Mouse (Mus musculus) gastrocnemius, postnatal 25 days (tissue): ENCODE measurements around the gene Pigw. TPM values are rescaled to one million over a fixed set of nuclear protein-coding genes. Genes with fewer than 3 reads are reported as not detected.

ENCODE experiments used
- DNase-seq: peaks from one replicate; pipeline ENCODE4 v3.0.0; 2022
- long read RNA-seq, 2 experiments: library from polyadenylated mRNA; stranded (forward); transcript quantifications; one replicate each; pipeline ENCODE4 v2.0.0; 2021
- total RNA-seq, 2 experiments: library from RNA; stranded (reverse); gene quantifications; 1 replicate in 1 of 2; 2 replicates in 1 of 2; pipeline ENCODE4 v1.2.3; 2021

Pigw gene
- total RNA-seq: 1 to 10 TPM; 4.6 to 5.1 TPM
- long read RNA-seq, experiment 1, partial matches to known transcripts: 0 of 4 reads
- long read RNA-seq, experiment 1, other reads (novel, unspliced or antisense): 3 of 4 reads
- long read RNA-seq, experiment 2, partial matches to known transcripts: 0 of 1 reads
- long read RNA-seq, experiment 2, other reads (novel, unspliced or antisense): 0 of 1 reads

DNA sequence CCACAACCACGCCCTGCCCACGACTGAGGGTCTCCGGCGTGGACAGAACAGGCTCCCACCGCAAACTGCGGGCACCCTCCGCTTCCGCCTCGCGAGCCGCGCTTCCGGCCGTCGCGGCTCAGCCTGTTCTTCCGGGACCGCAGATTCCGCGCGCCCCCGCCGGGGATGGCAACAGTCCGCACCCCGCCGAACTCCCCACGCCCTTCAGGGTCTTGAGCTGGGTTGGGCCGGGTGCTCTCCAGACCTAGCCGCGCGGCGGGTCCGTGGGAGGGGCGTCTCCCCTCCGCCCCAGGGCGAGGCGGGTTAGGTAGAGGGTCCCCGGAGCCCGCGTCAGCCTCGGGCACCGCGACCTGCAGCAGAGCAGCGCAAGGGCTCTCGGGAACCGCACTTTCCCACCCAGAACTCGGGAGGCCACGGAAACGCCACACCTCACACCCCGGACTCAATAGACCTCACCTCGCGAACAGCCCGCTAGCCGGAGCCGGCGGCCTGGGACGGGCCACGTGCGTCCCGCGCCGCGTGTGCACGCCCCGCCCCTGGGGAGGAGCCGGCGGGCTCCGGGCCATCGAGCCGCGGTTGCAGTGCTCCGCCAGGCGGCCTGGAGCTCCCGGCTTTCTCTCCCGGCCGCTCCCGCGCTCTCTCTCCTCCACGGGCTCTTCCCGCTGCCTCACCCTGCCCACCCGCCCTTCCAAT lies at the start of gene Pigw, which contains the start of gene Myo19:
TSS of gene Pigw (minus strand) at position 514 of the 693 bp plus-strand sequence.
TSS of gene Myo19 (plus strand) at position 377 of the 693 bp plus-strand sequence.
- DNase-seq: peak; percentile 85

- no peak for DNase-seq
These were observed 40.9 kb upstream of the Pigw start for GRCm38 (mm10) chr11:84920981-84921380.

DNA sequence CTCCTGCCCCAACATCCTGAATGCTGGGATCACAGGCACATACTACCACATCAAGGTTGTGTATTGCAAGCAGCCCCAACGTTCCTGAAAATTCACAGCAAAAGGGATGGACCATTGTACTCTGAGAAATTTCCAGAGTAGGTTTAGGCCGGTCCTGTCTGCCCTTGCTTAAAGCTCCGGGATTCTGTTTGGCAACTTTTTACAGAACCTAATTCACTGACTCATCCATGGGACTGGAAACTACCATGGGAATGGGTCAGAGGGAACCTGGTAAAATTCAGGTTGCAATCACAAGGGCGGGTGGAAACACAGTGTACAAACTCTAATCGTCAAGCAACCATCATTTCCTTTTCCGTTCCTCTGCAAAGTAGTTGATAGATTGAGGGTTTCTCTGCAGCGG lies 39.9 kb upstream of the Pigw start:
- DNase-seq: no peak

DNA sequence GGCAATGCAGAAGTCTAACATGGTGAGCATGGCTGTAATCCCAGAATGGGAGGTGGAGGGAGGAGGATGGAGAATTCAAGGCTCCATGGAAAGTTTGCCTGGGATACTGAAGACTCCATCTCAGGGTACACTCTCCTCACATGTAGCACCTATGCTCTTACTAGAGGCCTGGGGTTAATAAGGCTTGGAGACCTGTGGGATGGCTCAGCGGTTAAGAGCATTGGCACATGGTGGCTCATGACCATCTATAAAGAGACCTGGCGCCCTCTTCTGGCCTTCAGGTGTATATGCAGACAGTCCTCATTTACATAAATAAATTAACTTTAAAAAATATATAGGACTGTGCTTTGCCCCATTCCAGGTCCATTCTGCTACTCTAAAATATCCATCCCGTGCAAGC lies 39.2 kb upstream of the Pigw start:
- no peak for DNase-seq

DNA sequence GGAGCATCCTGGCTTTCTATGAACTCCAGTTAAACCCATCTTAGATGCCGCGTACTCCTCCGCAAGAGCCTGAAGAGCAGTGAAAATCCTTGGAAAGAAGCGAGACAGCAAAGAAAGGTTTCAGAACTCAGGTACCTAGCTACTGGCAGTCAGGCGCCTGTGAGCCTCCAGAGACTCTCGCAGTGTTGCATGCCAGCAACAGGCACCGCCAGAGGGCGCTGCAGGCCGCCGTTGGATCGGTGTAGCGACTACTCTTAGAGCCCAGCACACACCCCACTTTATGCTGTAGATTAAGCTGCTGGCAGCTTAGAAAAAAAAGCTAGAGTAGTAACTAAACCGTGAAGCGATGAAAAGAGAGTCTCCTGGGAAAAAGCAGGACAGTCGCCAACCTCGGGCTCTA lies 38.3 kb upstream of the Pigw start:
- peak; percentile 72 for DNase-seq

DNA sequence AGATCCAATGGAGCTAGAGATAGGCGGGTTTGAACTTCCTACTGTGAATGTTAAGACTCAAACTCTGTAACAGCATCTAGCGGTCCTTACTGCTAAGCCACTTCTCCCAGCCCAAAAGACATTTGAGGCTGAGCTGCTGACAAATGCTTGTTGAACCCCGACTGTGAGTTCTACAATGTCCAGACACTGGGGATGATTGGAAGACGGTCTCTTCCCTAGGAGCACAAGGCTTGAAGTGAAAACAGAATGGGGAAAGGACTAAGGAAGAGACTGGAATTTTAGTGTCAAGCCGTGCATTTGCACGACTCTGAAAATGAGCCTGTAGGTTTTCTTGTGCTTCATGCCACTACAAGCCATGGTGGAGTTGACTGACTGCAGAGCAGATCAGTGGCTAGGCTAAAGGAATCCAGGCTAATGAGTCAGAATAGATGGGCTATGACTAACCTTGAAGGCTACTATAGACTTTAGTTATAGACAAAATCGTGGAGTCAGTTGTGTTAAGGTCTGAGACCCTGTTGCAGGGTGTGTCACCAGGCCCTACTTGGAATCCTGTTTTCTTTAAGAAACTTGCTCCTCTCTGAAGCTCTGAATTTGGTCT lies 36.7 kb upstream of the Pigw start:
- no peak for DNase-seq

DNA sequence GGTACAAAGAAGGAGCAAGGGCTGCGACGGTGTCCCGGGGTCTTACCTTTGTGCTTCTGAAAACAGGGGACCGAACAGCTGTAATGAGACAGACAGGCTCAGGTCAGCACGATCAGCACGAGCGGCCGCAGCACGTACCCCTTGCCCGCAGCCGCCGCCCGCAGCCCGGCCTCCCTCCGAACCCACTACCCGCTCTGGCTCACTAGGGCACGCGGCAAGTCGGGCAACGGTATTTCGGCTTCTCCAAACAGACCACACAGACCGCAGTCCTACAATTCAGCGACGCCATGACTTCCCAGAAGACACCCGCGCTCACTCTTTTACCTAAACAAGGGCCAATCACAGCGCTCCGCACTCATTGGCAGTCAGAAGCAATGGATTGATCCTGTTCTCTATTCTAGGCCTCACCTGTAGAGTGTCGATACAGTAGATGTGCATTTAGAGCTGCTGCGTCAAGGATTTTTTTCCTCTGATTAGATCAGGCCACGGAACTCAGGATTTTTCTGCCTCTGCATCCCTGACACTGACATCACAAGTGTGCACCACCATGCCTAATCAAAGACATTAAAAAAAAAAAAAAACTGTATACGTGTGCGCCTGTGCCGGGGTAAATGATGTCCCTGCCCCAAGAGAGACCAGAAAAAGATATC lies 36.1 kb upstream of the Pigw start, which contains the start of gene Znhit3:
TSS of gene Znhit3 (minus strand) at position 314 of the 650 bp plus-strand sequence.
- peak; percentile 77 for DNase-seq

GRCm38 (mm10) chr11:84914673-84915072 lies 34.6 kb upstream of the Pigw start:
- no peak for DNase-seq

GRCm38 (mm10) chr11:84910411-84910810 lies 30.3 kb upstream of the Pigw start:
- no peak for DNase-seq

DNA sequence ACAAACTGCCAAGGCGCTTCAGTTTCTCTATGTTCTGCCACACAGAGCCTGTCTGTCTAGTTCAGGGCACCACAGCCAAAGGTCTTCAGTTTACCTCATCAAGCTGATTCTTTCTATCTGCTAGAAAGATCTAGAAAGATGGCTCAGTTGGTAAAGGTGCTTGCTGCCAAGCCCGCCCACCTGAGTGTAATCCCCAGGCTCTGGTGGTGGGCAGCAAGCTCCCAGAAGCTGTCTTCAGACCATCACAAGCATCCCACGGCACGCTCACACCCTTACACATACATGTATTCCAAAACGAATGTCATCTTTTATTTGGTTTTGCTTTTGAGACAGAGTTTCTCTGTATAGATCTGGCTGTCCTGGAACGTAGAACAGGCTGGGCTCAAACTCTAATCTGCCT lies 28.4 kb upstream of the Pigw start:
- no peak for DNase-seq

GRCm38 (mm10) chr11:84907081-84907480 lies 27.0 kb upstream of the Pigw start:
- DNase-seq: no peak

GRCm38 (mm10) chr11:84904597-84905144 lies 24.6 kb upstream of the Pigw start:
- DNase-seq: no peak

DNA sequence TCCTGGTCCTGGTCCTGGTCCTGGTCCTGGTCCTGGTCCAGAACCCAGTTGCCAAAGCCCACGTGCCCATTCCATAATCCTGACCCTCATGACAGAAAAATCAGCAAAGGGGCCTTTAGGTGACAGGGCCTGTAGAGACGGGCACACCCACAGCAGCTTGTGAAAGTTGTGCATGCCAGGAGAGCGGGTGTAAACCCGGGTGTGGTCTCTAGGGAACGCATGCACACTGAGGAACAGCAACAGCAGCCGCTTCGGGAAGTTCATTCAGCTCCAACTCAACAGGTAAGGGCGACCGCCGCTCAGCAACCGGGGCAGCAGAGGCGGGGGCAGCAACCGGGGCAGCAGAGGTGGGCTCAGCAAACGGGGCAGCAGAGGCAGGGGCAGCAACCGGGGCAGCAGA lies 13.0 kb upstream of the Pigw start:
- no peak for DNase-seq

- DNase-seq: no peak
These were observed 11.6 kb upstream of the Pigw start for GRCm38 (mm10) chr11:84891705-84892104.

DNA sequence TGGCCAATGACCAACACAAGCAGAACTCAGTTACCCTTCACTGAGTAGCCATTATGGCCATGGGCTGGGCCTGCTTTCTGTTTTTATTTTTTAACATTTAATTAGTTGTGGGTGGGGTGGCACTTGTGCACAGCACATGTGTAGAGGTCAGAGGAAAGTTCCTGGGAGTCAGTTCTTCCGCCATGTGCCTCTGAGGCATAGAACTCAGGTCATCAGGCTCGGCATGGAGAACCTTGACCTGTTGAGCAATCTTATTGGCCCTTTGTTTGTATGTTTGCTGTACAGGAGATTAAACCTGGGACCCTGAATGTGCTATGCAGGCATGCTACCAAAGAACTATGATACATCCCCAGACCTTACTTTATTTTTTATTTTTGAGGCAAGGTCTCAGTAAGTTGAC lies 9.4 kb upstream of the Pigw start:
- DNase-seq: no peak

- DNase-seq: no peak
These were observed 7.9 kb upstream of the Pigw start for GRCm38 (mm10) chr11:84888025-84888424.

DNA sequence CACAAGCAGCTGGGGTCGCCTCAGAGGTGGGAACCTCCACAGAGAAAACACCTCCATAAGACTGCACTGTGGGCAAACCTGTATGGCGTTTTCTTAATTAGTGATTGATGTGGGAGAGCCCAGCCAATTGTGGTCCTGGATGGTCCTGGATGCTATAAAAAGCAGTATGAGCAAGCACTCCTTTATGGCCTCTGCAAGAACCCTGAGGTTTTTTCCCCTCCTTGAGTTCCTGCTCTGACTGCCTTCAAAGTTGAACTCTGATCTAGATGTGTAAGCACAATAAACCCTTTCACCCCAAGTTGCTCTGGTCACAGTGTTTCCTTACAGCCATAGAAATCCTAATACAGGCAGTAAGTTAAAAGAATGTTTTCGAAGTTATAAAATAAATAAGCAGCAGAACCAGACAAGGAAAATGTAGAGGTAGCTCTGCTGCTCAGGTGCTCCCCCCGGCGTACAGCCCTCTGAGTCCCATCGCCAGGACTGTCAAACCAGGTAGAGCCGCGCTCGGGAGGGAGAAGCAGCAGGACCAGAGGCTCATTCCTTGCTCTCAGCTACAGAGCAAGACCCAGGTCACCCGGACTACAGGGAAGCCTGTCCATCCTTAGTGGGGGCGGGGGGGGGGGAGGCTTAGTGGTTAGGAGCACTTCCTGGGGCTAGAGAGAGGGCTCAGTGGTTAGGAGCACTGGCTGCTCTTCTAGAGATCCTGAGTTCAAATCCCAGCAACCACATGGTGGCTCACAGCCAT lies 6.9 kb upstream of the Pigw start:
- no peak for DNase-seq

- DNase-seq: no peak
These were observed 6.2 kb upstream of the Pigw start for GRCm38 (mm10) chr11:84886236-84886635.

DNA sequence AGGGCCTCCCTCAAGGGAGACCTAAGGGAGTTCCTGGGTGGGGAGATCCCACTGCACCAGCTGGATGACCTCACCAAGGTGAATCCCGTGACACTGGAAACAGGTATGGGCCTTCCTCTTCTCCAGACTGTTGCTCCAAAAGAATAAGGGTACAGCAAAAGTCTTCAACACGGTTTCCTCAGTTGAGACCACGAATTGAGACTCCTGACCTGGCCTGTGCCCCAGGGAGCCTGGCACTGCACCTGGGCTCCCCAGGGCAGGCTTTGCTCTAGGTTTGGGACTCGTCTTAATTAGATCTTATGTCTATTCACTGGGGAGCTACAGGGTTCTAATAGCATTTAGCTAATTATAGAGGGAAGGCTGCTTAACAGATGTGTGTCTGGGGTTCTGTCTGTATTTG lies 5.2 kb upstream of the Pigw start:
- DNase-seq: no peak

DNA sequence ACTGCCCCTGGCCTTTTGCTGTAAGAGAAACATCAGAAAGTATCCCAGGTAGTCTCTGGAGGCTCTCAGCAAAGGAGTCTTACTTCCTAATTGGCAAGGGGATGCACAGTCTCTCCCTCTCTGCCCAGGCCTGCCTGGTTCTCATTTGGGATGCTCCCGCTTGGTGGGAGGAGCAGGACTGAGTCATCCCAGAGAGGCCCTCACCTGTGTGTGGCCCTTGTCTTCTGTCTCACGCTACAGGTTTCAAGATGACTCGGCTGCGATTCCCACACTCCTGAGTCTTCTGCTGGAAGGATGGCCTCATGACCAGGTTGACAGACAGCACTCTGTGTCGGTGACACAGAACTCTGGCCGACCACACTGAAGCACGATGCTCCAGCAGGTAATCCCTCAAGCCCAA lies 2.3 kb upstream of the Pigw start:
- no peak for DNase-seq

- DNase-seq: no peak
These were observed 886 bp upstream of the Pigw start for GRCm38 (mm10) chr11:84880971-84881370.

- peak; percentile 33 for DNase-seq
These were observed 428 bp upstream of the Pigw start for GRCm38 (mm10) chr11:84880465-84880961.
